Mouse (Mus musculus): ENCODE results near the gene Pacs2. TPM values are rescaled to one million over a fixed set of nuclear protein-coding genes. Genes with fewer than 3 reads are reported as not detected.

Pacs2 gene
- polyA plus RNA-seq, 1 experiment from 2014 or later, result 7.0 TPM

DNA sequence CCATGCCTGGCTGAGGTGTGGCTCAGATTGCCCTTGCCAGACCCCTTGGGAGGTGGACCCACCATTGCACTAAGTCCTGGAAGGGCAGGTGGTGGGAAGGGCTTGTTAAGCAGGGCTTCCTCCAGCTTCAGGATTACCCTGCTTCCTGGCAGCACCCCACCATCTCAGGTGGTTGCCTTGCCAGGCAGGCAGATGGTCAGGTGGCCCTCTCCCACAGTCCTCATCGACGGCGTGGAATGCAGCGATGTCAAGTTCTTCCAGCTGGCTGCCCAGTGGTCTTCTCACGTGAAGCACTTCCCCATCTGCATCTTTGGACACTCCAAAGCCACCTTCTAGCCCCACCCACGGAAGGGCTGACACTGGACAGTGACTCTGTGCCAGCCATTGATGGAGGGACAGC lies 57.0 kb downstream of the Pacs2 start:
- H3K4me3 ChIP-seq, result no peak overlapping the region
- no peak for ATAC-seq (ENCODE audit: extremely low read depth, insufficient number of reproducible peaks, low FRiP score, low TSS enrichment)
- no peak overlapping the region for H3K9ac ChIP-seq
- H3K9me3 ChIP-seq, result no peaks in the 10 kb centered on the region
- peaks cover 22% of the 10 kb centered on the region for H3K4me1 ChIP-seq
- 90% methylated on average over 6 of the region's 6 CpGs for WGBS
- H3K4me2 ChIP-seq, result no peak overlapping the region
- no peak overlapping the region for H3K27ac ChIP-seq (replicated peaks)
- H3K36me3 ChIP-seq, result peaks cover 58% of the 10 kb centered on the region
- H3K27me3 ChIP-seq (replicated peaks), result no peaks in the 10 kb centered on the region

DNA sequence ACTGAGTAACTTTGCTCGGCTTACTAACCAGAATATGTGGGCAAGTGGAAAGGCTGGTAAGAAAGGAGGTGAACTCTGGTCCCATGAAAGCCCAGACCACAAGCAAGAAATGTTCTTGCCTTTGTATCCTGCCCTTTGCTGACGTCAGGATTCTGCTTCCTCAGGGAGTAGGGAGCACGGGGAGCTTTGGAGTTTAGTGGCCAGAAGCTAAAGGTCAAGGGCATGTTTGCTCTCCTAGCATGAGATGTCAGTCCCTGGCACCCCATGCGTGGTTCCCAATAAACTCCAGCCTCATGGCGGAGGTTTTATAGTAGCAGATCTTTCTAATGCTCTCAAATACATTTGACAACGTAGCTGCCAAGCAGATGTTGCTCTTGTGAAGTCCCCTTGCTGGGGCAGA lies 57.5 kb downstream of the Pacs2 start:
- no peak for ATAC-seq (ENCODE audit: extremely low read depth, insufficient number of reproducible peaks, low FRiP score, low TSS enrichment)
- 79% methylated on average over 6 of the region's 6 CpGs for WGBS
- no peak overlapping the region for H3K9ac ChIP-seq
- H3K4me3 ChIP-seq, result no peak overlapping the region
- H3K4me1 ChIP-seq, result peaks cover 22% of the 10 kb centered on the region
- H3K27ac ChIP-seq (replicated peaks), result no peak overlapping the region
- H3K27me3 ChIP-seq (replicated peaks), result no peaks in the 10 kb centered on the region
- peaks cover 54% of the 10 kb centered on the region for H3K36me3 ChIP-seq
- no peak overlapping the region for H3K4me2 ChIP-seq
- no peaks in the 10 kb centered on the region for H3K9me3 ChIP-seq

- peaks cover 22% of the 10 kb centered on the region for H3K4me1 ChIP-seq
- WGBS, result 8% methylated on average over 15 of the region's 15 CpGs
- H3K4me3 ChIP-seq, result peak overlapping the region; percentile 56
- peak overlapping the region; percentile 89 for H3K4me2 ChIP-seq
- peak overlapping the region; percentile 94 for H3K27ac ChIP-seq (replicated peaks)
- H3K9me3 ChIP-seq, result no peaks in the 10 kb centered on the region
- H3K9ac ChIP-seq, result peak overlapping the region; percentile 85
- H3K27me3 ChIP-seq (replicated peaks), result no peaks in the 10 kb centered on the region
- H3K36me3 ChIP-seq, result peaks cover 35% of the 10 kb centered on the region
- ATAC-seq (ENCODE audit: extremely low read depth, insufficient number of reproducible peaks, low FRiP score, low TSS enrichment), result no peak
Measured at GRCm38 (mm10) chr12:113073420-113074328, 59.4 kb downstream of the Pacs2 start.

DNA sequence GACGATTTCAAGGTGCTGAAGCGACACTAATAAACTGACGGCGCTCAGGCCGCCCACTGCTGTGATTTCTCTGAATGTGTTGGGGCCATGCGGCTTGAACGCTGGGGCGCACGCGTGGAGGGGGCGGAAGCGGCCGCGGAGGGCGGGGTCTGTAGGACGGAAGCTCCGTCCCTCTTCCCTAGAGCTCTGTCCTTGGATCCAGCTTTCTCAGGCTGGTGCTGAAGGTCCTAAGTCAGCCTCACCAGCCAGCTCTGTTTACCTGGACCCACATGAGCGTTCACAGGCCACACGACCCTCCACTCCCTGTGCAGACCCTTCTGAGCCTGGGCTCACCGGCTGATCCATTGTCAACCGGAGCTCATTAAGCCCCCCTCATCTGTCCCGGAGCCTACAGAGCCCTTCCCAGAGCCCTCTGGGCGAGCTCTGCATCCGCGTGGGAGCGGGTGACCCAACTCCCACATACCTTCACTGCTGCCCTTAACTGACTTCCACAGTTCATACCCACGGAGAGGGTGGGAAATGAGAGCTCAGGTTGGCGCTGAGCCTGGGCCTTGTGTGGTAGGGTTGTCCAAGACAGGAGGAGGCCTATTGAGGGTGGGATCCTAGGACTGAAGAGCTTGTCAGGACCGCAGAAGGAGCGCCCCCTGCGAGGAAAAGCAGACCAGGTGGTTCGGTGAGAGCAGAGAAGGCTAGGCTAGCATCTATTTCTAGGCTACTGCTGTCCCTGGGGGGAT lies 60.2 kb downstream of the Pacs2 start, which contains the start of gene Tex22:
Gene Tex22, plus strand, starts transcription at position 174 of the 734 bp plus-strand sequence.
- no peaks in the 10 kb centered on the region for H3K27me3 ChIP-seq (replicated peaks)
- peaks cover 27% of the 10 kb centered on the region for H3K36me3 ChIP-seq
- H3K4me3 ChIP-seq, result peak within 1 kb of the TSS; percentile 56
- peak within 1 kb of the TSS; percentile 85 for H3K9ac ChIP-seq
- no peaks in the 10 kb centered on the region for H3K9me3 ChIP-seq
- ATAC-seq (ENCODE audit: extremely low read depth, insufficient number of reproducible peaks, low FRiP score, low TSS enrichment), result peak; percentile 75
- H3K27ac ChIP-seq (replicated peaks), result peak within 1 kb of the TSS; percentile 94
- peak within 1 kb of the TSS; percentile 89 for H3K4me2 ChIP-seq
- 4% methylated on average over 32 of the region's 32 CpGs for WGBS
- H3K4me1 ChIP-seq, result peaks cover 22% of the 10 kb centered on the region

- Histone ChIP-seq H3K27me3 (replicated peaks) (no peaks in the 10 kb centered on the region), H3K27ac (replicated peaks) (peak overlapping the region; percentile 94), H3K9ac (peak overlapping the region; percentile 85), H3K4me2 (peak overlapping the region; percentile 89), H3K36me3 (peaks cover 21% of the 10 kb centered on the region), H3K4me3 (peak overlapping the region; percentile 56), H3K4me1 (peaks cover 22% of the 10 kb centered on the region), H3K9me3 (no peaks in the 10 kb centered on the region)
- peak; percentile 38; the same call in 1 of the 2 replicates for ATAC-seq (ENCODE audit: extremely low read depth, insufficient number of reproducible peaks, low FRiP score, low TSS enrichment)
- WGBS, result 5% methylated on average over 10 of the region's 10 CpGs
Measured at GRCm38 (mm10) chr12:113075063-113075454, 60.8 kb downstream of the Pacs2 start.

GRCm38 (mm10) chr12:113075486-113075885 lies 61.2 kb downstream of the Pacs2 start:
- H3K4me2 ChIP-seq, result peak overlapping the region; percentile 89
- H3K27me3 ChIP-seq (replicated peaks), result no peaks in the 10 kb centered on the region
- no peaks in the 10 kb centered on the region for H3K9me3 ChIP-seq
- H3K4me3 ChIP-seq, result no peak overlapping the region
- ATAC-seq (ENCODE audit: extremely low read depth, insufficient number of reproducible peaks, low FRiP score, low TSS enrichment), result no peak
- H3K36me3 ChIP-seq, result peaks cover 17% of the 10 kb centered on the region
- 50% methylated on average over 6 of the region's 6 CpGs for WGBS
- H3K9ac ChIP-seq, result no peak overlapping the region
- H3K4me1 ChIP-seq, result peaks cover 22% of the 10 kb centered on the region
- H3K27ac ChIP-seq (replicated peaks), result no peak overlapping the region; the same call in 1 of the 2 replicates

DNA sequence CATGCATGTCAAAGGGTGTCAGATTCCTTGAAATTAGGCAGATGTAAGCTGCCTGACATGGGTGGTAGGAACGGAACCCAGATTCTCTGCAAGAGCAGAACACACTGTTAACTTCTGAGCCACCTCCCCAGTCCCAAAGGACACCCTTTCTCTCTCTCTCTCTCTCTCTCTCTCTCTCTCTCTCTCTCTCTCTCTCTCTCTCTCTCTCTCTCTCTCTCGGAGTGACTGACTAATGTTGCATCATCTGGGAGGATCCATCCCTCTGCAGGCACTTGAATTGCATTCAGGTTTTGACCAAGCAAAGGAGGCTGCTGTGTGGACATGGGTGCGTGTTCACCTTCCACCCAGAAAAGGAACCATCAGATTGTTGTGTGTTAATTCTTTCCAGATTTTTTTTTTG lies 73.0 kb downstream of the Pacs2 start:
- ATAC-seq (ENCODE audit: extremely low read depth, insufficient number of reproducible peaks, low FRiP score, low TSS enrichment), result no peak
- H3K4me2 ChIP-seq, result no peak overlapping the region
- no peaks in the 10 kb centered on the region for H3K9me3 ChIP-seq
- no peak overlapping the region for H3K27ac ChIP-seq (replicated peaks)
- no peak overlapping the region for H3K4me3 ChIP-seq
- no peaks in the 10 kb centered on the region for H3K36me3 ChIP-seq
- WGBS, result 61% methylated on average over 3 of the region's 3 CpGs
- peaks cover 20% of the 10 kb centered on the region for H3K27me3 ChIP-seq (replicated peaks)
- H3K4me1 ChIP-seq, result no peaks in the 10 kb centered on the region
- no peak overlapping the region for H3K9ac ChIP-seq

- Histone ChIP-seq H3K4me1 (no peaks in the 10 kb centered on the region), H3K4me3 (no peak overlapping the region), H3K36me3 (no peaks in the 10 kb centered on the region), H3K9me3 (0 out of 2 replicates have a peak, but pooled peaks cover 3% of the 10 kb centered on the region), H3K27me3 (replicated peaks) (peaks cover 20% of the 10 kb centered on the region), H3K9ac (no peak overlapping the region), H3K27ac (replicated peaks) (no peak overlapping the region), H3K4me2 (no peak overlapping the region)
- 44% methylated on average over 4 of the region's 4 CpGs for WGBS
- ATAC-seq (ENCODE audit: extremely low read depth, insufficient number of reproducible peaks, low FRiP score, low TSS enrichment), result no peak
Measured at GRCm38 (mm10) chr12:113088026-113088425, 73.7 kb downstream of the Pacs2 start.

DNA sequence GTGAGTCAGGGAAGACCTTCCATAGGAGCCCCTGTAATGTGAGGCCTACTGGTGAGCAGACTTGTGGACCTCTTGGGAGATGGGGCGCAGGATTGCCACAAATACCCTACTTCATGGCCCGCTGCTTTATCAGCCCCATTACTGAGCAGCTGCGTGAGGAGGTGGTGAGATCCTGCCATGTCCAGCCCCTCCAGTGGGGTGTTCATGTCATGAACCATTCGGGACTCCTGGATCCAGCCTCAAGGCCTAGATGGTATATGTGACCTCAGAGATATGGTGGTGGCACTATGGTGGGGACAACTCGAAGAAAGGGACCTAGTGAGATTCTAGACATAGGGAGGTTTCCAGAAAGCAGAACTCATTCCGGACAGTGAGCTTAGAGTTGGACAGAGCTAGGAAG lies 74.8 kb downstream of the Pacs2 start:
- 76% methylated on average over 6 of the region's 6 CpGs for WGBS

DNA sequence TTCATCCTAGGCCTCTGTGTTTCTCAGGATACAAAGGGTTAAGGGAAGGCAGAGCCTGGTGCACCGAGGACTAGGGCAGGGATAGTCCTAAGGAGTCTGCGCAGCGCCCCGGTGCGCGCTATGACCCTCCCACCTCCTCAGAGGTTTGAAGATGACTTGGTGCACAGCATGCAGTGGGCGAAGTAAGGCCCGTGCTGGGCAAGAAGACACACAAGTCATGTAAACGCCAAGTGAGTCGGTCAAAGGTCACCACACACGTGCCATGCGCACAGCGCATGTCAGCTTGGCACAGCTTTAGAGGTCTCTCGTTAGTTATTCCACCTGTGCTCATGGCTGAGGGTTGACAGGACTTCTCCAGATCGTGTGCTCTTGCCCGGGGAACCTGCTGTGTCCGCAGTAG lies 75.7 kb downstream of the Pacs2 start:
- H3K9ac ChIP-seq, result no peak overlapping the region
- peaks cover 20% of the 10 kb centered on the region for H3K27me3 ChIP-seq (replicated peaks)
- no peak overlapping the region for H3K4me2 ChIP-seq
- WGBS, result 80% methylated on average over 17 of the region's 17 CpGs
- H3K4me3 ChIP-seq, result no peak overlapping the region
- H3K36me3 ChIP-seq, result no peaks in the 10 kb centered on the region
- H3K9me3 ChIP-seq, result 0 out of 2 replicates have a peak, but pooled peaks cover 3% of the 10 kb centered on the region
- H3K27ac ChIP-seq (replicated peaks), result no peak overlapping the region
- H3K4me1 ChIP-seq, result no peaks in the 10 kb centered on the region
- ATAC-seq (ENCODE audit: extremely low read depth, insufficient number of reproducible peaks, low FRiP score, low TSS enrichment), result no peak

More for the DNA sequence above, 74.8 kb downstream of the Pacs2 start:
- Histone ChIP-seq H3K4me3 (no peak overlapping the region), H3K4me1 (no peaks in the 10 kb centered on the region), H3K9me3 (0 out of 2 replicates have a peak, but pooled peaks cover 3% of the 10 kb centered on the region), H3K4me2 (no peak overlapping the region), H3K9ac (no peak overlapping the region), H3K27me3 (replicated peaks) (peaks cover 20% of the 10 kb centered on the region), H3K27ac (replicated peaks) (no peak overlapping the region), H3K36me3 (no peaks in the 10 kb centered on the region)
- no peak for ATAC-seq (ENCODE audit: extremely low read depth, insufficient number of reproducible peaks, low FRiP score, low TSS enrichment)

GRCm38 (mm10) chr12:113097040-113097439 lies 82.7 kb downstream of the Pacs2 start:
- Histone ChIP-seq H3K36me3 (no peaks in the 10 kb centered on the region), H3K4me1 (peaks cover 39% of the 10 kb centered on the region), H3K4me3 (peak overlapping the region; percentile 97), H3K27me3 (replicated peaks) (peaks cover 7% of the 10 kb centered on the region; the same call in 1 of the 2 replicates), H3K4me2 (peak overlapping the region; percentile 92), H3K9me3 (0 out of 2 replicates have a peak, but pooled peaks cover 3% of the 10 kb centered on the region), H3K9ac (peak overlapping the region; percentile 100), H3K27ac (replicated peaks) (no peak overlapping the region)
- 82% methylated on average over 5 of the region's 5 CpGs for WGBS
- no peak for ATAC-seq (ENCODE audit: extremely low read depth, insufficient number of reproducible peaks, low FRiP score, low TSS enrichment)

All from heart, embryonic 13.5 days (tissue).